Mouse (Mus musculus): ENCODE results near the gene Fbxw5.

DNA sequence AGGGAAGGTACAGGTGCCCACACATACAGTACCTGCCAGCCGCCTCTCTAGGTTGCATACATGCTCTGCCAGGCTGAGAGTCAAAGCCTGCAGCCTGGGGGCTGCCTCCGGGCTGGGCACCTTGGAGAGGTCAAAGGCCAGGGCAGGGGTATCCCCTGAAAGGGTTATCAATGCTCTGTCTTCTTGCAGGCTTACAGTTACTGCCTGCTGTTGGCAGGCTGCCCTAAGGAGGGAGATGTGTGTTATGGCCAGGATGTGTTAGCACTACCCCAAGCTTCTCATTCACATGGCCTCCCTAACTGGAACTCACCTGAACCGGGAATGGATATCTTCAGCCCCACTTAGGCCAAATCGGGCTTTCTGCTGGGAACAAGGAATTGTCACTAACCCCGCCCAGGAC lies 40.4 kb upstream of the Fbxw5 start:
- TF ChIP-seq CTCF (IDR thresholded peaks at IDR 0.05; ENCODE audit: extremely low read depth, insufficient read depth, insufficient read length, insufficient replicate concordance) (no peak), POLR2A (IDR thresholded peaks at IDR 0.05; ENCODE audit: low read depth, low read length) (no peak)
